Mouse (Mus musculus) adrenal gland (tissue): ENCODE results near the gene A730049H05Rik.

Source experiments
- intact Hi-C: fragments of 180-260 bp; cut with DNase I; formaldehyde crosslinking; loops from one replicate; pipeline ENCODE4 v1.15.1; 2025

A730049H05Rik gene

GRCm38 (mm10) chr6:92877236-92877635 lies 61.0 kb downstream of the A730049H05Rik start:
- intact Hi-C loops = no loop called here

DNA sequence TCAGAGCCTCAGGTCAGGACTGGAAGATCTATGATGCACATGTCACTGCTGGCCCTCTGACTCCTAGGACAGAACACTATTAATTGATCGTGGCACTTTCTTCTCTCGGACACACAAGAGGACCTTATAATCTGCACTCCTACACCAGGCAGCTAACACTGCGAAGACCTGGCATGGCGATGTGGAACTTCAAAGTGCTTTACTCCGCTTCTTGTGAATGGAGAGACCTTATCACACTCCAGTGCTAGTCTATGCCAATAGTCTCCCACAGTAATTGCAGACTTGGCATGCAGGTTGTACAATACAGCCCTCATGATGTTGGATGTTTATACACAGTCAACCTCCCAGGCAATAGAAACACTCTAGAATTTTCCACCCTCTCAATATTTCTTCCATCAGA lies 62.5 kb downstream of the A730049H05Rik start:
- intact Hi-C loops = no loop called here

DNA sequence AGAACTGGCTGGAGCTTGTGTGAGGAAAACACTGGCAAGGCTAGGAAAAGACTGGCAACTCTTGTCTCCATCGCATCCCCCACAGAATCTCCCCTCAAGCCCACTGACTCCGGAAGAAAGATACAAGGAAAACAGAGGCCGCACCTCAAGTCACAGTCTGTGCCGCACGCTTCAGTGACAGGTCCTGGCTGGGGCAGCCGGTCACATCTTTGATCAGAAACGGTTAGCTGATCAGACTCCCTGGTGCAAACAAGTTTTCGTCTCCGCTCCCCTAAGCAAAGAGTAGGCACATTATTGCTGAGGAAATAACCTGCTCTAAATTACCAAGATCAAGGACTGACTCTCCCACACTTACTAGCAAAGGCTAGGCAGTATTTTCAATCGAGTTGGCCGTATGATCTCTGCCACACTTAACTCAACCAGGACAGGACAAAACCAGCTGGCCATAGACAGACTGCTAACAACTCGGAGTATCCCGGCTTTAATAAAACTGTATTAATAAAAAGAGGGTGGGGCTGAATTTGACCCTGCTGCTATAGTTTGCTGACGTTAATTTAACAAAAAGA lies 63.5 kb downstream of the A730049H05Rik start:
- intact Hi-C loops = no loop called here

DNA sequence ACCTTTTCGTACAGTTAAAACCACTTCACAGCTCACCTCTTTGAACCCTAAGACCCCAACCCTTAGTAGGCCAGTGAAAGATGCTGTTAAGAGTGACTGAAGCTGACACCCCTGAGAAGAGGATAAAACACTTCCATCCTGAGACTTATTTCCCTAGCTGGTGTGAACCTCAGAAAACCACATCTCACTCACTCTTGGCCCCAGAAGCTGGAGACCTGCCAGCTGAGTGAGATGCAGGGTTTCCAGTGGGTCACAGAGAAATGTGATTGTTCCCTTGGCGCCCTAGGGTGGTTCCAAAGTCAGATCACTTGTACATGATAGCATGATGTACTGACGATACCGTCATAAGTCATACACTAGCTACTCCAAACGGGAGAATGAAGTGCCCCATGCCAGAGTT lies 66.2 kb downstream of the A730049H05Rik start:
- intact Hi-C loops = no loop called here

DNA sequence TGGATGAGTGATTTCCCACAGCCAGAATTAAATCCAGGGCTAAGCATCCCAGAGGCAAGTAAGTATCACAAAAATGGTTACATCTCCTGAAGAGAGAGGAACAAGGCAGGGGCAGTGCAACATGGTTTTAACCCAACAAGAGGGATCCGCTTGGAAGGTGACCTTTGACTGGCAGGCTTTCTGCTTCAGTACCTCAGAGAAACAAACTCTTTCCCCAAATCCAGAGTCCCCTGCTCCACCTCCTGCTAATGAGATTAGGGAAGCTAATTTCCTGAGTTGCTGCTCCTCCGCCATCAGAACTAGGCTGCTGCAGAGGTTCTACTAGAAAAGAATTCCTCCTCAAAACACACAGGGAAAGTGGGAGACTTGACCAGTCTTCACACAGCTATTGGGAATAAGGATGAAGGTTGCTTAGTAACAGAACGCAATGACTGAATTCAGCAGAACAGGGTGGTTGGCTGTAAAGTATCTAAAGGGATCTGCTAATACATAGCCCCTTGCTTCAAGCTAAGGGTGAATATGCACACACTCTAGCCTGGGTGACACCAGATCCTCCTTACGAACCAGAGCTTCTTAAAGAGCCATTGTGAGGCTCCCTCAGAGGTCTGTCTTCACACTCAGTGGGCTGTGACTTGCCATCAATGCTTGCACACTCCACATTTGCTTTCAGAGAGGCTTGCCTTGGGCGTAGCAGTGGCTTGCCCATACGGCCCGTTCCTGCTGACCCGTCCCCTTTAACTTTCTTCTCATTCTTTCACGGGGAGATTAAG lies 67.0 kb downstream of the A730049H05Rik start:
- intact Hi-C loops = no loop called here

DNA sequence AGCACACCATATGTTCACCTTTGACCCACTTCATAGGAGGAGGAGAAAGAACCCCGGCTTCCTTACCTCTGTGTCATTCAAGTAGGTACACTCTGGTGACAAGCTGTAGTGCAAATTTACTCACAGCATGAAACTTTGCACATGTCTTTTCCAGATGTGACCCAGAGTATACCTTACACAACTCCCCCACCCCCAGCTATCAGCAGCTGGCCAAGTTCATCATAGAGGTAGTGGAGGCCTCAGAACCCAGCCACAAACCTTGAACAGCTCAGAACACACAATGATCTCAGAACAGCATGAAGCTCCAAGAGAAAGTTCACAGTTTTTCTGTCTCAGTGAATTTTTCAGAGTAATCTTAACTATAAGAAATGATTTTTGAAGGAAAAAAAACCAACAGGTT lies 75.3 kb downstream of the A730049H05Rik start:
- intact Hi-C loops = no loop called here
